Mouse (Mus musculus) frontal cortex, adult 2 months (tissue): ENCODE measurements around the gene Scpep1. TPM values are rescaled to one million over a fixed set of nuclear protein-coding genes. Genes with fewer than 3 reads are reported as not detected.
"Not testable (repeated sequence)": the region's sequence is repeated elsewhere in the genome, so short reads cannot be mapped to it uniquely, and the experiment has no call there.

Source experiments
- DNase-seq, 2 experiments: peaks; one replicate each; pipeline ENCODE4 v3.0.0; 2022; ENCODE audit warnings: low spot score in 1 of 2; ENCODE audit errors: extremely low spot score in 1 of 2
- polyA plus RNA-seq: library from polyadenylated mRNA; depleted of rRNA; stranded (reverse); fragments of >200 nt; gene quantifications from 2 replicates; pipeline ENCODE4 v1.2.3, GENCODE M21; 2012; rRNA removed

Gene Scpep1
- 16.9 and 19.0 TPM in 2 replicates for polyA plus RNA-seq

- DNase-seq: peak; percentile 89 to 97
These were observed at the start of gene Scpep1 for GRCm38 (mm10) chr11:88955217-88955969. Scpep1 (minus strand) TSS chr11:88955465.

- DNase-seq: no peak
These were observed 48.5 kb upstream of the Scpep1 start for GRCm38 (mm10) chr11:89003726-89004125.

- no peak for DNase-seq
These were observed 47.8 kb upstream of the Scpep1 start for GRCm38 (mm10) chr11:89003078-89003477.

- DNase-seq: no peak
These were observed 47.4 kb upstream of the Scpep1 start for GRCm38 (mm10) chr11:89002621-89003020.

GRCm38 (mm10) chr11:89002068-89002467 is 46.8 kb upstream of the Scpep1 start:
- no peak for DNase-seq

- DNase-seq: no peak
These were observed 46.3 kb upstream of the Scpep1 start for GRCm38 (mm10) chr11:89001569-89001968.

- no peak for DNase-seq
These were observed 45.2 kb upstream of the Scpep1 start for GRCm38 (mm10) chr11:89000527-89000819.

GRCm38 (mm10) chr11:88999723-89000526 is 44.7 kb upstream of the Scpep1 start:
- no peak for DNase-seq

GRCm38 (mm10) chr11:88998974-88999722 is 43.9 kb upstream of the Scpep1 start, which contains the start of gene Trim25:
Trim25 (plus strand) TSS chr11:88999376.
- peak in 1 of 2 experiments; percentile 46 for DNase-seq

GRCm38 (mm10) chr11:88998406-88998805 is 43.1 kb upstream of the Scpep1 start:
- DNase-seq: no peak

- DNase-seq: not testable (repeated sequence)
These were observed 42.1 kb upstream of the Scpep1 start for GRCm38 (mm10) chr11:88997343-88997742.

- no peak for DNase-seq
These were observed 41.2 kb upstream of the Scpep1 start for GRCm38 (mm10) chr11:88996427-88996826.

GRCm38 (mm10) chr11:88995616-88996015 is 40.4 kb upstream of the Scpep1 start:
- no peak for DNase-seq

GRCm38 (mm10) chr11:88994492-88994891 is 39.2 kb upstream of the Scpep1 start:
- DNase-seq: no peak

GRCm38 (mm10) chr11:88993625-88994024 is 38.4 kb upstream of the Scpep1 start:
- DNase-seq: peak in 1 of 2 experiments; percentile 58

- no peak for DNase-seq
These were observed 37.9 kb upstream of the Scpep1 start for GRCm38 (mm10) chr11:88993186-88993585.

- peak in 1 of 2 experiments; percentile 42 for DNase-seq
These were observed 34.3 kb upstream of the Scpep1 start for GRCm38 (mm10) chr11:88989530-88989929.

GRCm38 (mm10) chr11:88988956-88989355 is 33.7 kb upstream of the Scpep1 start:
- DNase-seq: no peak

GRCm38 (mm10) chr11:88986616-88987015 is 31.4 kb upstream of the Scpep1 start:
- DNase-seq: no peak

- no peak for DNase-seq
These were observed 26.1 kb upstream of the Scpep1 start for GRCm38 (mm10) chr11:88981337-88981736.

- no peak for DNase-seq
These were observed 21.9 kb upstream of the Scpep1 start for GRCm38 (mm10) chr11:88977188-88977587.
